Mouse (Mus musculus) kidney, adult 11 months (tissue): ENCODE data around the gene Bmper.

Experiments
- DNase-seq: peaks from one replicate; pipeline ENCODE4 v3.0.0; 2022

The Bmper gene

GRCm38 (mm10) chr9:23236635-23237279 lies 13.9 kb downstream of the Bmper start:
- no peak for DNase-seq

- DNase-seq, result no peak
Observed at GRCm38 (mm10) chr9:23239011-23239410, 16.1 kb downstream of the Bmper start.

- DNase-seq, result no peak
Observed at GRCm38 (mm10) chr9:23242911-23243310, 20.0 kb downstream of the Bmper start.

- DNase-seq, result no peak
Observed at GRCm38 (mm10) chr9:23243869-23244268, 21.0 kb downstream of the Bmper start.

- no peak for DNase-seq
Observed at GRCm38 (mm10) chr9:23246389-23246788, 23.5 kb downstream of the Bmper start.

GRCm38 (mm10) chr9:23250026-23250425 lies 27.1 kb downstream of the Bmper start:
- peak; percentile 48 for DNase-seq

GRCm38 (mm10) chr9:23251001-23251400 lies 28.1 kb downstream of the Bmper start:
- no peak for DNase-seq

GRCm38 (mm10) chr9:23253624-23254023 lies 30.7 kb downstream of the Bmper start:
- DNase-seq, result no peak

- DNase-seq, result no peak
Observed at GRCm38 (mm10) chr9:23254237-23255214, 31.6 kb downstream of the Bmper start.

- DNase-seq, result no peak
Observed at GRCm38 (mm10) chr9:23255841-23256240, 33.0 kb downstream of the Bmper start.

- DNase-seq, result no peak
Observed at GRCm38 (mm10) chr9:23256576-23256975, 33.7 kb downstream of the Bmper start.

- no peak for DNase-seq
Observed at GRCm38 (mm10) chr9:23261834-23262233, 39.0 kb downstream of the Bmper start.

GRCm38 (mm10) chr9:23262851-23263250 lies 40.0 kb downstream of the Bmper start:
- no peak for DNase-seq

- DNase-seq, result no peak
Observed at GRCm38 (mm10) chr9:23264471-23264870, 41.6 kb downstream of the Bmper start.

GRCm38 (mm10) chr9:23268609-23269008 lies 45.7 kb downstream of the Bmper start:
- no peak for DNase-seq

GRCm38 (mm10) chr9:23269087-23269486 lies 46.2 kb downstream of the Bmper start:
- DNase-seq, result no peak

GRCm38 (mm10) chr9:23276244-23276643 lies 53.4 kb downstream of the Bmper start:
- no peak for DNase-seq

- DNase-seq, result no peak
Observed at GRCm38 (mm10) chr9:23284940-23285460, 62.1 kb downstream of the Bmper start.

- DNase-seq, result no peak
Observed at GRCm38 (mm10) chr9:23293574-23293973, 70.7 kb downstream of the Bmper start.

- DNase-seq, result no peak
Observed at GRCm38 (mm10) chr9:23295569-23295968, 72.7 kb downstream of the Bmper start.

- no peak for DNase-seq
Observed at GRCm38 (mm10) chr9:23297491-23298170, 74.8 kb downstream of the Bmper start.

- DNase-seq, result no peak
Observed at GRCm38 (mm10) chr9:23300376-23300775, 77.5 kb downstream of the Bmper start.

- DNase-seq, result no peak
Observed at GRCm38 (mm10) chr9:23305681-23306080, 82.8 kb downstream of the Bmper start.
